Mouse (Mus musculus): ENCODE data around the gene Olfr1250.
"Not testable (repeated sequence)": the region's sequence is repeated elsewhere in the genome, so short reads cannot be mapped to it uniquely, and the experiment has no call there.

The Olfr1250 gene

DNA sequence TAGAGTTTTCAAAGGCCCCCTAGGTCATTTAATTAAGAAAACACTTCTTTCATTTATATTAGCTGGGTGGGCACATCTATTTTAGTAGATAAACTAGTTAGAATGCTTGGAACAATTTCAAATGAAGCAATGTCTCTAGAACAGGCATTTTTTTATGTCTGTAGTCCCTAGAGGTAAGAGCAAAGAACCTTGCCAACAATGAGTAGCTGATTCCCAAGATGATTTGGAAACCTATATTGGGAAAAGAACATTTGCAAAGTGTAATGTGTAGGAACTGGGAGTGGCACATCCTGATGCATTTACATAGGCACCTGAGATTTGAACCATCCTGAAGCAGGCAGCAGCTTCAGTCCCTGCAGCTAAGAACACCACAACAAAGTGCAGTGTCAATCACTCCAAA, at the start of gene Olfr1250:
Gene Olfr1250, minus strand, starts transcription at position 101 of the 400 bp plus-strand sequence.
- DNase-seq (ENCODE audit: low read depth), result no peak

DNA sequence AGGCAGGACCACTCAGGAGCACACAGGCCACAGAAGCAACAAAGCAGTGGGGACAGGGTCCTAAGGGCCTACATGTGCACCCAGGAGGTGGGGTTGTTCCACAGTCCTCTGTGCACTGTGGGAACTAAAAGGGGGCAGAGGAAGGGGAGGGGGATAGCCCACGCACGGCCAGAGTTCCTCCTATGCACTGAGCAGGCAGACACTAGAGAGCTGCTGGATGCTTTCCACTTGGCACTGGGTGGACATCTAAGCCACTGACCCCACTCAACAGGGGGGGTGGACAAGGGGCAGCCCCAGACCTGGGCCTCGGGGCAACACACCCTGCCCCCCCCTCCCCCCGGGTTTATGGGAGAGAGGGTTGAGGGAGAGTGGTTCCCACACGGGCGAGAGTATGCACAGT, 30.7 kb upstream of the Olfr1250 start:
- no peak for DNase-seq (ENCODE audit: low read depth)

DNA sequence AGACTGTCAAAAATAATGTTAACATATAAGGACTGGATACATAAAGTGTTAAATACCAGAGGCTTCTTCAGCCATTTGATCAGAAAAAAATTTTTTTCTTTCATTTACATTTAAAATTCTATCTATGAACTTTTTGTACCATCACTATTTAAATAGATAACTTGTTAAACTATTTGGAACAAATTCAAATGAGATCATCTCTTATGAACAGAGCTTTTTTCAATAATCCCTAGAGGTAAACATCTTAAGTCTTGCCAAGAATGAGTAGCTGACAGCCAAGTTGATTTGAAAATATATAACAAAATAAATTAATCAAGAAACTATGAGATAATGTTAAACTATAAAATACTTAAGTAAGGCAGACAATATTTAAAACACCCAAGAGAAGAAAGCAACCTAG, 10.6 kb upstream of the Olfr1250 start, which contains the start of gene Olfr1251:
Gene Olfr1251, minus strand, starts transcription at position 101 of the 400 bp plus-strand sequence.
- no peak for DNase-seq (ENCODE audit: low read depth)

GRCm38 (mm10) chr2:89634883-89635282, 26.4 kb downstream of the Olfr1250 start, which contains the start of gene Olfr1249:
Gene Olfr1249, minus strand, starts transcription at chr2:89634983.
- no peak for DNase-seq (ENCODE audit: low read depth)

- DNase-seq (ENCODE audit: low read depth), result not testable (repeated sequence)
Measured at GRCm38 (mm10) chr2:89618145-89618544, 43.1 kb downstream of the Olfr1250 start, which contains the start of gene Olfr1248. Gene Olfr1248, minus strand, starts transcription at chr2:89618245.

GRCm38 (mm10) chr2:89614030-89614429, 47.2 kb downstream of the Olfr1250 start, which contains the start of gene Olfr1247:
Gene Olfr1247, minus strand, starts transcription at chr2:89614130.
- DNase-seq (ENCODE audit: low read depth), result no peak
